Mouse (Mus musculus): ENCODE results near the gene Map3k14. TPM values are rescaled to one million over a fixed set of nuclear protein-coding genes. Genes with fewer than 3 reads are reported as not detected.

The Map3k14 gene
- total and polyA plus RNA-seq, 2 experiments from 2014 or later = 1.3 to 9.4 TPM

DNA sequence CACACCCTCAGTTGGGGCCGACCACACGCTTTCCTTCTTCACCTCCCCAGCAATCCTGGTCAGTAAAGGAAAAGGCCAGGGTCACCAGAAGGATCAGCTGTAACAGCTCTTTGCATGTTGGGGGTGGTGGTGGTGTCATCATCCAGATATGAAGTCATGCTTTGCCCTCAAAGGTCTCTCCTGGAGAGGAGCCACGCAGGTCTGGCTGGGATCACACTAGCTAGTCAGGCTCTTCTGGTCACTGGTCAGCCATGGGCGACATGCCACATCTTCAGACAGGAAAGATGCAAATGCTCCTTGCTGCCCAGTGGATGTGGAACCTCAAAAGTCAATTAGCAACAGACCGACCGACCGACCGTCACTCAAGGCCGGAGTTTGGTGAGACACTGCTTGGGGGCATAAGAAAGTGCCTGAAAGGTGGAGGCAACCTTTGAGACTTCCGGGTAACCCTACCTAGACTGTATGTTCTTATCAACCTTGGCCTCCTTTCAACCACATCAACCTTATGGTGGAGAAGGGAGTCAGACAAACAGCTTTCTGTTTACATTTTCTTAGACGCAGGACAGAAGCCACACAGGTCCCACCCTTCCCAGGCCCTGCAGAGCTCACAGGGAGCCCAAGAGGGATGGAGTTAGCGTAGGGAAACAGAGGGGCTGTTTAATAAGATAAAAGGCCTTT, 6.6 kb downstream of the Map3k14 start:
- no peak overlapping the region for H3K27ac ChIP-seq (ENCODE audit: low read depth)
- no peaks in the 10 kb centered on the region for H3K9me3 ChIP-seq (replicated peaks; ENCODE audit: control insufficient read depth, low read length)
- H3K36me3 ChIP-seq (replicated peaks; ENCODE audit: control insufficient read depth, insufficient read depth, low read length) = no peaks in the 10 kb centered on the region
- TF ChIP-seq CTCF (IDR thresholded peaks at IDR 0.05; ENCODE audit: low read depth) = no peak
- TF ChIP-seq EP300 (IDR thresholded peaks at IDR 0.05; ENCODE audit: low read depth) = no peak
- no peaks in the 10 kb centered on the region for H3K27me3 ChIP-seq (ENCODE audit: control insufficient read depth, insufficient read depth, low read length)
- no peak for DNase-seq (ENCODE audit: low spot score)
- H3K4me2 ChIP-seq (ENCODE audit: low read depth, low read length) = no peak overlapping the region
- WGBS = 83% methylated on average over 12 of the region's 12 CpGs
- H3K9ac ChIP-seq (replicated peaks; ENCODE audit: low read depth, low read length) = no peak overlapping the region
- ATAC-seq (ENCODE audit: insufficient read depth, low read depth) = no peak
- H3K4me1 ChIP-seq (ENCODE audit: control insufficient read depth, insufficient read depth) = peaks cover 19% of the 10 kb centered on the region
- no peak overlapping the region for H3K4me3 ChIP-seq (ENCODE audit: low read depth, low read length)

DNA sequence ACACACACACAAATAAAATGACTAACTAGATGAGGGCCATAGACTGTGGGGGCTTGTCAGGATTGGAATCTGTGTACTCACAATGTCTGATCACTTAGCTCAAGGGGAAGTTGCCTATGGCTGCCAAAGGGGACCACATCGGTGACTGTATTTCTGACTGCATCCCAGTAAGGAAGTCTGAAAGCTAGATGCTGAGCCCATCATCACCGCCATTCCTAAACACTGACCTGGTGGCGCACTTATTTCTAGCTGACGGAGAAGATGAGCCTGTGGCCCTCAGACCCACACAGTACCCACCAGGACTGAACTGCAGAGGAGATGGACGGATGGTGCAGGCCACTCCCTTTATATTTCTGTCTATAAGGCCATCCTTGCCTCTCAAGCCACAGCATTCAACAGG, 7.2 kb downstream of the Map3k14 start:
- no peak for TF ChIP-seq EP300 (IDR thresholded peaks at IDR 0.05; ENCODE audit: low read depth)
- TF ChIP-seq CTCF (IDR thresholded peaks at IDR 0.05; ENCODE audit: low read depth) = no peak
- no peak overlapping the region for H3K9ac ChIP-seq (replicated peaks; ENCODE audit: low read depth, low read length)
- WGBS = 91% methylated on average over 5 of the region's 5 CpGs

DNA sequence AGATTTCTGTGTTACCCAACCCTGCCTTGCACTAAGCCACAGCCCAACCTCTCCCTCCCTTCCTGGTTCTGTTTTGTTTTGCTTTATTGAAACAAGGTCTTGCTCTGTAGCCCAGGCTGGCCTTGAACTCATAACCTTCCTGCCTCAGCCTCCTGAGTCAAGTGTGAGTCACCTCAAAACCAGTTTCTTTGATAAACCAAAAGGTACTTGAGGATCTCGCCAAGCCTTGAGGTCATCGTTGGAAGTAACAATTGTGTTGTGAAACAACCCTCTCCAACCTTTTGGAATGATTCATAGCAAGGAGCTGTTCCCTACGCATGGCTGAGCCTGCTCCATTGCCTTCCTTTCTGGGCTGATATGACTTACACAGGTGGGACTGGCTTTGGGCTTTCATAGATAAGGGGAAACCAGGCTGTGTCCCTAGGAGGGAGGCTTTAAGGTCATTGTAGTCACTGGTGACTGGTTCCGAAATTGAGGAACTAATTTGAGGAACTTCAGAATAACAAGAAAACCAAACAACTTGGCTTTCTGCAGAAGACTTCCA, 9.3 kb downstream of the Map3k14 start:
- Histone ChIP-seq H3K4me2 (ENCODE audit: low read depth, low read length) (no peak overlapping the region), H3K9ac (replicated peaks; ENCODE audit: low read depth, low read length) (no peak overlapping the region), H3K4me3 (ENCODE audit: low read depth, low read length) (no peak overlapping the region), H3K27ac (ENCODE audit: low read depth) (no peak overlapping the region), H3K27me3 (ENCODE audit: control insufficient read depth, insufficient read depth, low read length) (no peaks in the 10 kb centered on the region), H3K4me1 (ENCODE audit: control insufficient read depth, insufficient read depth) (peaks cover 16% of the 10 kb centered on the region), H3K9me3 (replicated peaks; ENCODE audit: control insufficient read depth, low read length) (no peaks in the 10 kb centered on the region), H3K36me3 (replicated peaks; ENCODE audit: control insufficient read depth, insufficient read depth, low read length) (no peaks in the 10 kb centered on the region)
- DNase-seq (ENCODE audit: low spot score) (no peak), ATAC-seq (ENCODE audit: insufficient read depth, low read depth) (no peak)
- WGBS = 83% methylated on average over 4 of the region's 4 CpGs
- no peak for TF ChIP-seq CTCF (IDR thresholded peaks at IDR 0.05; ENCODE audit: low read depth)
- no peak for TF ChIP-seq EP300 (IDR thresholded peaks at IDR 0.05; ENCODE audit: low read depth)

More for the DNA sequence above, 7.2 kb downstream of the Map3k14 start:
- no peak for DNase-seq (ENCODE audit: low spot score)
- Histone ChIP-seq H3K36me3 (replicated peaks; ENCODE audit: control insufficient read depth, insufficient read depth, low read length) (no peaks in the 10 kb centered on the region), H3K27me3 (ENCODE audit: control insufficient read depth, insufficient read depth, low read length) (no peaks in the 10 kb centered on the region), H3K27ac (ENCODE audit: low read depth) (no peak overlapping the region), H3K4me3 (ENCODE audit: low read depth, low read length) (no peak overlapping the region), H3K4me2 (ENCODE audit: low read depth, low read length) (no peak overlapping the region), H3K4me1 (ENCODE audit: control insufficient read depth, insufficient read depth) (peaks cover 18% of the 10 kb centered on the region), H3K9me3 (replicated peaks; ENCODE audit: control insufficient read depth, low read length) (no peaks in the 10 kb centered on the region)
- no peak for ATAC-seq (ENCODE audit: insufficient read depth, low read depth)

DNA sequence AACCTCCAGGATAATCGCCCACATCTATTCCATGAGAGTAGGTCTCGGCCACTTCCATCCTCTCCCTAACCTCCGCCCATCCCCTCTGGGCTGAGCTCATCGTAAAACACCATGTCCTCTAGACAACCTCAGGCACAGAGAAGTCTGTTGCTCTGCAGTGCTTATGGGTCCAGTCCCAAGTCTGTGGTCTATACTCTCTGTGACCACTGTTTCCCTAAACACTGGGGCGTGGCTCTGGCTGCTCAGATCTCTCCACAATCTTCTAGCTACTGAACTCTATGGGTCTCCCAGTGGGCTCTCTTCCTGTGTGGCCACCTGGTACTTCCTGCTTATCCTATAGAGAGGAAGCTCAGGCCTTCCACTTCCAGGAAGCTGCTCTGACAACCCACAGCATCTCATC, 13.7 kb downstream of the Map3k14 start:
- Histone ChIP-seq H3K36me3 (replicated peaks; ENCODE audit: control insufficient read depth, insufficient read depth, low read length) (no peaks in the 10 kb centered on the region), H3K27ac (ENCODE audit: low read depth) (no peak overlapping the region), H3K4me1 (ENCODE audit: control insufficient read depth, insufficient read depth) (peaks cover 8% of the 10 kb centered on the region; the same call in 1 of the 2 replicates), H3K9me3 (replicated peaks; ENCODE audit: control insufficient read depth, low read length) (no peaks in the 10 kb centered on the region), H3K27me3 (ENCODE audit: control insufficient read depth, insufficient read depth, low read length) (no peaks in the 10 kb centered on the region), H3K4me2 (ENCODE audit: low read depth, low read length) (no peak overlapping the region), H3K9ac (replicated peaks; ENCODE audit: low read depth, low read length) (no peak overlapping the region), H3K4me3 (ENCODE audit: low read depth, low read length) (no peak overlapping the region)
- TF ChIP-seq CTCF (IDR thresholded peaks at IDR 0.05; ENCODE audit: low read depth) (no peak), EP300 (IDR thresholded peaks at IDR 0.05; ENCODE audit: low read depth) (no peak)
- DNase-seq (ENCODE audit: low spot score) = no peak
- 84% methylated on average over 5 of the region's 5 CpGs for WGBS
- no peak for ATAC-seq (ENCODE audit: insufficient read depth, low read depth)

DNA sequence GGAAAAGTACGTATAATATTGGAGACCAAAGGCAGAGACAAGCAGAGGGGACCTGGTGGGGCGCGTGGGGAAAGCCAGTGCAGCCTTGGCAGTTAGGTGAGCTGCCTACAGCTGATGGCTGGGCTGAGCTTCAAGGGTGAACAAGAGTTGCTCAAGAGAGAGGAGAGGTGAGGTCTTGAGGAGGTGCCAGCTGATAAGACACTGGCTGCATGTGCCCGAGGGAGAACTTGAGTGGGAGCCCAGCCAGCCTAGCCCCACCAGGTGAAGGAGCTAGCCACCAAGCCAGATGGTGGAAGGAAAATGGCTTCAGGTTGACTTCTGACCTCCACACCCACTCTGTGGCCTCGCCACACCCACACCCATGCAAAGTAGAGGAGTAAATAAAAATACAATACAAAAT, 14.9 kb downstream of the Map3k14 start:
- DNase-seq (ENCODE audit: low spot score) (no peak), ATAC-seq (ENCODE audit: insufficient read depth, low read depth) (no peak)
- H3K36me3 ChIP-seq (replicated peaks; ENCODE audit: control insufficient read depth, insufficient read depth, low read length) = no peaks in the 10 kb centered on the region
- H3K4me3 ChIP-seq (ENCODE audit: low read depth, low read length) = no peak overlapping the region
- no peaks in the 10 kb centered on the region for H3K27me3 ChIP-seq (ENCODE audit: control insufficient read depth, insufficient read depth, low read length)
- no peaks in the 10 kb centered on the region for H3K9me3 ChIP-seq (replicated peaks; ENCODE audit: control insufficient read depth, low read length)
- no peak for TF ChIP-seq EP300 (IDR thresholded peaks at IDR 0.05; ENCODE audit: low read depth)
- TF ChIP-seq CTCF (IDR thresholded peaks at IDR 0.05; ENCODE audit: low read depth) = no peak
- H3K4me1 ChIP-seq (ENCODE audit: control insufficient read depth, insufficient read depth) = peaks cover 18% of the 10 kb centered on the region
- 74% methylated on average over 5 of the region's 5 CpGs for WGBS
- no peak overlapping the region for H3K4me2 ChIP-seq (ENCODE audit: low read depth, low read length)
- no peak overlapping the region for H3K9ac ChIP-seq (replicated peaks; ENCODE audit: low read depth, low read length)
- H3K27ac ChIP-seq (ENCODE audit: low read depth) = no peak overlapping the region

DNA sequence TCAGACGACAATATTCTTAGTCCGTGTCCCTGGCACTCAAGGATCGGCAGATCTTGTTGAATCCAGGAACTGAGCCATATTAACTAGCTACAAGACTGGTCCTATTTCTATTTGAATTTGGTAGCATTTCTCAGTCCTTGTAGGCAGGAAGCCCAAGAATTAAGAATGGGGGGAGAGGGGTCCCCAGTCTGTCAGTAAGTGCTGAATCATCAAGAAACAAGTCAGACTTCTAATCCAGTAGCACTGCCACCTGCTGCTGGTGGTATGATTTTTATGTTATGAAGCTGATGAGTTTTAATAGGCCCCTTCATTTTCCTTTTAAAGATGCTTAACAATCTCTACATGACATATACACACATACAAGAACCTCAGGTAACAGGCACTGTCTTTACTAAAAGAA, 16.9 kb downstream of the Map3k14 start:
- Histone ChIP-seq H3K36me3 (replicated peaks; ENCODE audit: control insufficient read depth, insufficient read depth, low read length) (no peaks in the 10 kb centered on the region), H3K27me3 (ENCODE audit: control insufficient read depth, insufficient read depth, low read length) (no peaks in the 10 kb centered on the region), H3K9ac (replicated peaks; ENCODE audit: low read depth, low read length) (no peak overlapping the region), H3K27ac (ENCODE audit: low read depth) (no peak overlapping the region), H3K4me2 (ENCODE audit: low read depth, low read length) (no peak overlapping the region), H3K4me3 (ENCODE audit: low read depth, low read length) (no peak overlapping the region), H3K9me3 (replicated peaks; ENCODE audit: control insufficient read depth, low read length) (no peaks in the 10 kb centered on the region), H3K4me1 (ENCODE audit: control insufficient read depth, insufficient read depth) (peaks cover 33% of the 10 kb centered on the region)
- WGBS = 92% methylated on average over 3 of the region's 3 CpGs
- ATAC-seq (ENCODE audit: insufficient read depth, low read depth) = no peak
- TF ChIP-seq CTCF (IDR thresholded peaks at IDR 0.05; ENCODE audit: low read depth) = no peak
- TF ChIP-seq EP300 (IDR thresholded peaks at IDR 0.05; ENCODE audit: low read depth) = no peak
- DNase-seq (ENCODE audit: low spot score) = no peak
